Mouse (Mus musculus) CH12.LX (cell line): ENCODE data around the gene Cfap45.

Experiments used
- CHD2 ChIP-seq: IDR thresholded peaks from 2 replicates; pipeline ENCODE4 v1.6.1; 2011; ENCODE audit warnings: low read length, improper control_type of control experiment
- CTCF ChIP-seq, 2 experiments: IDR thresholded peaks in 1 of 2; conservative IDR thresholded peaks in 1 of 2; 2 replicates each; pipeline ENCODE4 v1.5.1; 2011 to 2012; ENCODE audit warnings: low read depth in 2 of 2, low read length in 2 of 2, improper control_type of control experiment in 1 of 2, inconsistent platforms in 1 of 2, mild to moderate bottlenecking in 1 of 2, moderate library complexity in 1 of 2
- EP300 ChIP-seq: IDR thresholded peaks from 2 replicates; pipeline ENCODE4 v1.6.1; 2011; ENCODE audit warnings: low read length, improper control_type of control experiment
- HCFC1 ChIP-seq: IDR thresholded peaks from 2 replicates; pipeline ENCODE4 v1.6.1; 2012; ENCODE audit warnings: low read depth, mild to moderate bottlenecking, inconsistent platforms, low read length, improper control_type of control experiment
- IRF4 ChIP-seq: IDR thresholded peaks from 2 replicates; pipeline ENCODE4 v1.6.1; 2014; ENCODE audit warnings: low read depth, mild to moderate bottlenecking, inconsistent platforms, low read length, improper control_type of control experiment
- POLR2A ChIP-seq: IDR thresholded peaks from 2 replicates; pipeline ENCODE4 v1.6.1; 2011; ENCODE audit warnings: low read depth, mild to moderate bottlenecking, improper control_type of control experiment, low read length
- RAD21 ChIP-seq: IDR thresholded peaks from 2 replicates; pipeline ENCODE4 v1.6.1; 2011; ENCODE audit warnings: low read depth, mild to moderate bottlenecking, low read length, improper control_type of control experiment, moderate library complexity
- TBP ChIP-seq: conservative IDR thresholded peaks from 2 replicates; pipeline ENCODE4 v1.6.1; 2011; ENCODE audit warnings: low read depth, low read length, improper control_type of control experiment
- TCF12 ChIP-seq: IDR thresholded peaks from 2 replicates; pipeline ENCODE4 v1.6.1; 2014; ENCODE audit warnings: low read depth, mild to moderate bottlenecking, inconsistent platforms, low read length, improper control_type of control experiment
- USF1 ChIP-seq: IDR thresholded peaks from 2 replicates; pipeline ENCODE4 v1.6.1; 2014; ENCODE audit warnings: low read depth, mild to moderate bottlenecking, inconsistent platforms, low read length, improper control_type of control experiment
- ZKSCAN1 ChIP-seq: IDR thresholded peaks from 2 replicates; pipeline ENCODE4 v1.6.1; 2012; ENCODE audit warnings: low read depth, inconsistent platforms, low read length, improper control_type of control experiment, borderline replicate concordance

DNA sequence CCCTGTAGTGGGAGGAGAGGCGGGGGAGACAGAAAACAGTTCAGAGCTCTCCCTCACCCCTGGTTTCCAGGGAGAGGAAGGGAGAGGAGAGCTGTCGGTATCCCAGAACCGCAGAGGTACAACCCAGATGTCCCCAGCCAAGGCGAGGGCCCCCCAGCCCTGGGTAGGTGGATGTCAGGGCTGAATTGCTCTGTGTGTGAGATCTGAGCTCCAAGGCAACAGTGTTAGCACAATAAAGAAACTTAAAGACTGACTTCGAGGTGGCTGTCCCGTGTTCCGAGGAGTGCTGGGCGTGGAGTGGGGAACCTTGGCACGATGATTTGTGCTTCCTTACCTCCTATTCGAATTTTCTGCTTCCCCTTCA lies 42.8 kb downstream of the Cfap45 start:
- TF ChIP-seq CTCF (conservative IDR thresholded peaks at IDR 0.05 in 1 of 2, IDR thresholded peaks at IDR 0.05 in 1 of 2; ENCODE audit: low read depth in 2 of 2, low read length in 2 of 2) (0 out of 4 replicates have a peak, but pooled peaks of 1 of the 2 experiments have one; percentile 17), EP300 (no peak), TBP (no peak), POLR2A (no peak), RAD21 (no peak), IRF4 (no peak), CHD2 (no peak), HCFC1 (no peak), ZKSCAN1 (no peak), USF1 (no peak), TCF12 (no peak)
